Mouse (Mus musculus): ENCODE measurements around the gene Ttc12. TPM values are rescaled to one million over a fixed set of nuclear protein-coding genes. Genes with fewer than 3 reads are reported as not detected.

Ttc12 gene
- polyA plus RNA-seq (2012; rRNA removed; ENCODE audit: low replicate concordance): 2.5 and 3.4 TPM in 2 replicates

DNA sequence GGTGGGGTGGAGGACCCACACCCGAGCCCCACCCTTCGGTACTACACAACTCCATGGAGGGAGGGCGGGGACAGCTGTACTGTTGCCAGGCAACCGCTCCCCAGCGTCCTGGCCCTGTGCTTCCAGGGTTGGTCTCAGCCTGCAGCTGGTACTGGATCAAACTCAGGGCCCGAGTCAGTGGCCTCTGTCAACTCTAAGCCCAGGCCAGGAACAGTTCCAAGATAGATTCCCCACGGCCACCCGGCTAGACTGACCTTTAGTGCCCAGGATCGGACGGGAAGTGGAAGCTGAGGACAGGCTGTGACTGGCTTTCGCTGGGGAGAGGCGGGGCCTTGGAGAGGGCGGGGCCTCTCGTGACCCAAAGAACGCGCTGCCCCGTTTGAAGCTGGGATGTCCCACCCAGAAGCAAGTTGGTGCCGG is at the start of gene Ttc12:
Gene Ttc12, minus strand, starts transcription at position 334 of the 420 bp plus-strand sequence.

DNA sequence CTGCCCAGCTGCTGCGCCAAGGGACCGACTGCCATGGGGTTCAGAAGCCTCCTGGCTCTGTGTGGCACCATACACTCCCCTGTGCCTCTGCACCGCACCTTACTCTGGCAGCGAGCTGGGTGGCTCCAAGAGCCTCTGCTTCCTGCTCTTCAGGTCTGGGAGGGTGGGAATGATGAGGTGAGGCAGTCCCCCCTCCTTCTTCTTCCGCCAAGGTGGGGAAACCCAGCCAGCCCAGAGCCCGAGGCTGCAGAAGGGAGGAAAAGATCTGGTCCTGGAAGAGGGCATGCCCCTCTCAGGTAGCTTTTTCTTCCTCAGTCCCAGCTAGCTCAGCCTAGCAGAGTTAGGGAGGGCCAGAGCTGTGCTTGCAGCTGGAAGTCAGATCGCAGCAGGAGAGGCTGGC is 59.1 kb downstream of the Ttc12 start, which contains the start of gene Ankk1:
Gene Ankk1, minus strand, starts transcription at position 101 of the 400 bp plus-strand sequence.

Other genes with a start within 250 kb of the Ttc12 start
- not detected in 2 replicates for gene Gm4894, start 235.7 kb downstream of the Ttc12 start, polyA plus RNA-seq (2012; rRNA removed; ENCODE audit: low replicate concordance)
- 0.04 TPM in 1 of 2 replicates, not detected in the other for gene Drd2, start 145.6 kb downstream of the Ttc12 start, polyA plus RNA-seq (2012; rRNA removed; ENCODE audit: low replicate concordance)
- gene Ankk1, start 59.2 kb downstream of the Ttc12 start, polyA plus RNA-seq (2012; rRNA removed; ENCODE audit: low replicate concordance): 0.04 TPM in 1 of 2 replicates, not detected in the other